Mouse (Mus musculus): ENCODE results near the gene Cckar.

Cckar gene

DNA sequence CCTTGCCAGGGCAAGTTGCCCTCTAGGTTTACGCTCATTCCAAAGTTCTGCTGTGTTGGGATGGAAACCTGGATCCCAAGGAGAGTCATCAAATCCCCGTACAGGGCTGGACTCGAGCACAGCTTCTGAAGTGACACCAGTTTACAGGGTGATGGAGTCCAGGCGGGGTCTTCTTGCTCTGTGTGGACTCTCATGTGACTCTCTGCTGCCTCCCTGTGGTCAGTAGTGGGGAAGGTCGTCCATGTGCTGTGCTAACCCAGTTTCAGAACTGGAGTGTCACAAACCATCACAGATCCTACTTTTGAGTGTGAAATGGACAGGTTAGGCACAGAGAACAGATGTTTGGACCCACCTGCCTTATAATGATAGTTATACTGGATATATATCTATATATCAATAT, 35.2 kb downstream of the Cckar start:
- DNase-seq (ENCODE audit: low spot score in 2 of 2) = peak in 1 of 2 experiments; percentile 76

DNA sequence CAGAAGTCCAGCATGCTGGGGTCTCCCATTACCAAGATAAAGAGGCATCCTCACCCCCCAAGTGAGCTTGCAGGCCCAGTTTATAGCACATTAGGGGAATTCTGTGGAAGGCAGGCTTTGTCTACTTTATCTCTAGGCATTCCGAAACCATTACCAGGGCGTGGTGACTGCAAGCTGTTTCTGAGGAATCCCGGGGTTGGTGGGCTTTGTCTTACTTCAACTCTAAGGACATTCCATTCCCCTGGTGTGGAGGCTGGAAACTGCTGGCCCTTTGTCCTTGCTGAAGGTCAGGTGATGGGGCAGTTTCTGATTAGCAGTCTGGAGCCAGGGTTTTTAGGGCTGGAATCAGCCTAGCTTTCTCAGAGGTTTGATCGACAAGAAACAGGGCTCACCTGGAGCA, 36.0 kb downstream of the Cckar start:
- DNase-seq (ENCODE audit: low spot score in 2 of 2) = no peak

DNA sequence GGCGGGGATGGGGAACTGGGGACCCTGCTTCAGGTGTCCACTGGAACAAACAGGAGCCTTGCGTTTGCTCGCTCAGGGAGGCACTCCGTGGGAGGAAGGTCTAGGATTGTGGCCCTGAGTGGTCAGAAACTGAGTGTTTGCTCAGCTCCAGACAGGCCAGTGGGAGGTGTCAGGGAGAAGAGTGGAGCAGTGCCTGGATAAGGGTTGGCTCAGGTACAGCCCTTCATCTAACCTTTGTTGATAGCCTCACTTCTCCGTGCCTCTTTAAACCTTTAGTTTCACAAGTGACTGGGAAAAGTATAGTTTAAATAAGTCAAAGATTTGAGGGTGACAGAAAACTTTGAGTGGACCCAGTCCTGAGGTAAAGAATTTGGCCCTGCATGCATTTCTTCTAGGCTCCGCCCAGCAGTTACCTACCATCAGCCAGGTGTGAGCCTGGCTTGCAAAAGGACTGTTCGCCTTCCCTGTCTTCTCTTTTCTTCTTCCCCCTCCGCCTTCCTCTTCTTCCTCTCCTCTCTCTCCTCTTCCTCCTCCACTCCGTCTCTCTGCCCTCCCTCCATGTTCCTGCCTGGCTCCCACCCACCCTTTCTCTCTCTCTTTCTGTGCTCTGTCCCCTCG, 37.1 kb downstream of the Cckar start:
- no peak for DNase-seq (ENCODE audit: low spot score in 2 of 2)

DNA sequence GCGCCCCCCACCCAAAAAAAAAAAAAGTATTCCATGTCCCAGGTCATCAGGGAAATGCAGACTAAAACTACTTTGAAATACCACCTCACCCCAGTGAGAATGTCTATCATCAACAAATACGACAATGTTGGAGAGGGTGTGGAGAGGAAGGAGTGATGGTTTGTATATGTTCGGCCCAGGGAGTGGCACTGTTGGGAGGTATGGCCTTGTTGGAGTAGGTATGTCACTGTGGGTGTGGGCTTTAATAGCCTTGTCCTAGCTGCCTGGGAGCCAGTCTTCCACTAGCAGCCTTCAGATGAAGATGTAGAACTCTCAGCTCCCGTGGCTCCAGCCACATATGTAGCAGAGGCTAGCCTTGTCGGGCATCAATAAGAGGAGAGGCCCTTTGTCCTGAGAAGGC, 39.5 kb downstream of the Cckar start:
- no peak for DNase-seq (ENCODE audit: low spot score in 2 of 2)

DNA sequence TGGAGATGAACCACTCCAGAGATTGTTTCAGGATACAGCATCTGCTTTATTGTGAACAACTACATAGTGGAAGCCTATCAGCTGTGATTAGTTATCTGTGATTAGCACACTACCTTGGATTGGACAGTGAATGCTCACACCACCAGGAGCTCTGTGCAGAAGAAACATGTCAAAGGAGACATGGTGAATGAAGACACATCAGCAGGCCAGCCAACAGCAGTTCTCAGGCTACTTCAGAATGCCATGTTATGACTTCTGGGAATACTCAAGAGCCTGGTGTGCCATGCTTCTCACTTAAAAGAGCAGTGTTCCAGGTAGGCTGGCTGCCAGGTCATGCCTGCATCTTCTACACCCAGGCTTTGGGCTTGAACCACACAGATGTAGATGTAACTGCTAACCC, 43.8 kb downstream of the Cckar start:
- no peak for DNase-seq (ENCODE audit: low spot score in 2 of 2)

DNA sequence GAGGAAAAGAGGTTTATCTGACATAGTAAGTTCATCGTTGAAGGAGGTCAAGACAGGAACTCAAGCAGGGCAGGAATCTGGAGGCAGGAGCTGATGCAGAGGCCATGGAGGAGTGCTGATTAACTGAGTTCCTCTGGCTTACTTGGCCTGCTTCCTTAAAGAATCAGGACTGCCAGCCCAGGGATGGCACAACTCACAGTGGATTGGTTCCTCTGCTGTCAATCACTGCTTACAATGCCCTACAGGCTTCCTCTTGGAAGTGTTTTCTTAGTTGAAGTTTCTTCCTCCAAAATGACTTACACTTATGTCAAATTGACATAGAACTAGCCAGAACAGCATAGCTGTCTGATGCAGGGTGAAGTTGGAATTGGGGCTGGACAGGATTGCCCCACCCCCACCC, 45.1 kb downstream of the Cckar start:
- no peak for DNase-seq (ENCODE audit: low spot score in 2 of 2)

DNA sequence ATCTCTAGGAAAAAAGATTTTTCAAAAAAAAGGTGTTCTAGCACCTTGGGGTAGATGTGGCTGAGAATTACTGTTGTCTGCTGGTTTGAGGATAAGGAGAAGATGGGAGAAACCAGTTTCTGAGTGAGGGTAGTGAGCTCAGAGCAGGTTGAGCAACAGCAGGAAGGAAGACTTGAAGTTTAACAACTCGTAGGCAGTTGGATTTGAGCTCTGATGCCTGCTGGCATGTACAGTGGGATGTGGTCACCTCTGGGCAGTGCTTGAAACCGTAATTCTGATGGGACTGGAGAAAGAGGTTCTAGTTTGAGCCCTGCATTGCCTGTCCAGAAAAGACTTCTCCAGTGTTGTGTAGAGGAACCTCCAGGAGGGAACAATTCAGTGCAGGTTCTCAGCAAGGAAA, 46.0 kb downstream of the Cckar start:
- DNase-seq (ENCODE audit: low spot score in 2 of 2) = no peak

DNA sequence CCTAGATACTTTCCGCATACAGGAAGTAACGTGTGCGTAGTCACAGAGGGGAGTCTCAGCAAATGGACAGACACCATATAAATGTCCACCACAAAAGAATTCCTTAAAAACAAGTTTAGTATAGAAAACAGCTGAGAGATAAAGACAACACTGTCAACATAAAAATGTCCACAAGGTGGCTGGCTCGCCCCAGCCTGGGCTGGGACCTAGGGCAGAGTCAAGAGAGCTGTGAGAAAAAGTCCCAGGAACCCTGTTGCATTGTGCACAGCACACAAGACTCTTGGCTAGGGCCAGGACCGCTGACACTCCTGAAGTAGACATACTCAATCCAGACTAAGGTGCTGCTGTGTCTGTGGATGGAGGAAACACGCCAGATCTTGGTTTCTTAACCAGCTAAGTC, 49.6 kb downstream of the Cckar start:
- no peak for DNase-seq (ENCODE audit: low spot score in 2 of 2)

DNA sequence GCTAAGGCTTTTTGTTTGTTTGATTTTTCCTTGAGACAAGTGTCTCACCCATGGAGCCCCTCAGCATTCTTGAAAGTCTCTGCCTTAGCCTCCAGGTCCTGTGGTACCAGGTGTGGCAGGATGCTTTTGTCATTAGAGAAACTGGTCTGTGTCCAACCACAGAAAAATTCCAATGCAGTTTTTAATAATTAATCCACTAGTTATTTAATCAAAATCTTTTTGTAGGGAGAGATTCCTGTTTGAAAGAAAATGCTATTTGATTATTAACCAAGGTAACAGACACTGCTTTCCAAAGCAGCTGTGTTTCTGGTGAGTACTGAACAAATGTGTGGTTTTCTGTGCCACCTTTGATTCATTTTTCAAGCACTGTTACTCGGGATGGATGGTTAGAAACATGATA, 50.9 kb downstream of the Cckar start:
- no peak for DNase-seq (ENCODE audit: low spot score in 2 of 2)
